ENCODE assay signal across 13 mouse cellular contexts in genomic region chr13:81801121-81801520, GRCm38 (mm10). TPM values are rescaled to one million over a fixed set of nuclear protein-coding genes. Genes with fewer than 3 reads are reported as not detected.
DNase-seq lines count a peak whose midpoint lies in the region; ATAC-seq and TF ChIP-seq lines count a peak whose summit lies in the region.
"Had no signal": no experiment of that assay in that cellular context is flagged by ENCODE, and none has a peak within 500 bp of the region (broad histone marks: within the 10 kb centered on the region; RNA-seq: fewer than 3 reads in every experiment).

No protein-coding gene starts in this region.

- H3K27ac ChIP-seq in forebrain, embryonic 14.5 days (ENCODE audit: low read depth, low read length): no peak overlapping the region
- no peak overlapping the region for H3K27ac ChIP-seq in forebrain, embryonic 16.5 days (ENCODE audit: low read length)
- no peak overlapping the region for H3K27ac ChIP-seq in liver, postnatal 0 days (ENCODE audit: low read depth)
- no peak overlapping the region for H3K27ac ChIP-seq in liver, embryonic 12.5 days
- H3K27ac ChIP-seq: limb, embryonic 10.5 days had no signal

- 0 out of 2 replicates have a peak, but pooled peaks have one; percentile 46 for ATAC-seq in forebrain, embryonic 14.5 days
- no peak for ATAC-seq in forebrain, embryonic 16.5 days
- ATAC-seq in liver, postnatal 0 days: no peak
- ATAC-seq in liver, embryonic 12.5 days: no peak
- ATAC-seq in megakaryocyte progenitor cell, adult 5-6 weeks (replicated peaks; ENCODE audit: poor library complexity): peak; percentile 88
- ATAC-seq: midbrain, embryonic 16.5 days had no signal

- TF ChIP-seq CTCF in liver, postnatal 0 days (IDR thresholded peaks at IDR 0.05; ENCODE audit: low read depth): peak; percentile 32

- no peaks in the 10 kb centered on the region for H3K9me3 ChIP-seq in forebrain, embryonic 14.5 days (replicated peaks; ENCODE audit: control insufficient read depth, low read length)
- H3K9me3 ChIP-seq in forebrain, embryonic 16.5 days (ENCODE audit: control insufficient read depth, low read length): no peaks in the 10 kb centered on the region
- no peaks in the 10 kb centered on the region for H3K9me3 ChIP-seq in liver, postnatal 0 days (ENCODE audit: low read length)
- H3K9me3 ChIP-seq in liver, embryonic 12.5 days (replicated peaks): no peaks in the 10 kb centered on the region
- H3K9me3 ChIP-seq: limb, embryonic 10.5 days had no signal

- no peaks in the 10 kb centered on the region for H3K4me1 ChIP-seq in forebrain, embryonic 14.5 days (ENCODE audit: control insufficient read depth, insufficient read depth, low read length)
- no peaks in the 10 kb centered on the region; the same call in 1 of the 2 replicates for H3K4me1 ChIP-seq in forebrain, embryonic 16.5 days (replicated peaks; ENCODE audit: control insufficient read depth, insufficient read depth, low read length)
- H3K4me1 ChIP-seq in liver, postnatal 0 days (ENCODE audit: insufficient read depth): no peaks in the 10 kb centered on the region
- no peaks in the 10 kb centered on the region for H3K4me1 ChIP-seq in liver, embryonic 12.5 days
- H3K4me1 ChIP-seq: limb, embryonic 10.5 days had no signal

- H3K27me3 ChIP-seq in forebrain, embryonic 14.5 days (replicated peaks; ENCODE audit: control insufficient read depth, insufficient read depth, low read length): no peaks in the 10 kb centered on the region
- H3K27me3 ChIP-seq in forebrain, embryonic 16.5 days (replicated peaks; ENCODE audit: control insufficient read depth, insufficient read depth, low read length): no peaks in the 10 kb centered on the region
- H3K27me3 ChIP-seq in liver, postnatal 0 days (ENCODE audit: insufficient read depth, low read length): no peaks in the 10 kb centered on the region
- no peaks in the 10 kb centered on the region for H3K27me3 ChIP-seq in liver, embryonic 12.5 days (replicated peaks)

- DNase-seq in forebrain, embryonic 14.5 days (ENCODE audit: low spot score): peak; percentile 58
- no peak for DNase-seq in liver, postnatal 0 days
- peak; percentile 17 for DNase-seq in Muller cell, postnatal 12 days (ENCODE audit: inconsistent ontology term)
- DNase-seq in right cerebral cortex, postnatal 36 days (ENCODE audit: low spot score in 2 of 2): no peak
- DNase-seq in layer of hippocampus, postnatal 36 days: no peak
- DNase-seq: gastrocnemius, postnatal 36 days; kidney, adult 18-20 months; right cerebral cortex, adult 18-20 months had no signal

- 32% methylated on average over 3 of the region's 3 CpGs for WGBS in forebrain, embryonic 14.5 days
- WGBS in forebrain, embryonic 16.5 days: 30% methylated on average over 3 of the region's 3 CpGs
- WGBS in liver, postnatal 0 days (ENCODE audit: insufficient replicate concordance): 32% methylated on average over 3 of the region's 3 CpGs
- WGBS in liver, embryonic 12.5 days (ENCODE audit: insufficient replicate concordance): 31% methylated on average over 3 of the region's 3 CpGs

- H3K9ac ChIP-seq in forebrain, embryonic 14.5 days (ENCODE audit: low read length): no peak overlapping the region
- no peak overlapping the region for H3K9ac ChIP-seq in forebrain, embryonic 16.5 days (replicated peaks; ENCODE audit: low read depth, low read length)
- H3K9ac ChIP-seq in liver, postnatal 0 days (replicated peaks): no peak overlapping the region
- no peak overlapping the region for H3K9ac ChIP-seq in liver, embryonic 12.5 days

- H3K4me3 ChIP-seq in forebrain, embryonic 14.5 days (ENCODE audit: low read depth, low read length): no peak overlapping the region
- no peak overlapping the region for H3K4me3 ChIP-seq in forebrain, embryonic 16.5 days (replicated peaks; ENCODE audit: low read length)
- H3K4me3 ChIP-seq in liver, postnatal 0 days (ENCODE audit: low read depth, low read length): no peak overlapping the region
- H3K4me3 ChIP-seq in liver, embryonic 12.5 days: no peak overlapping the region
- H3K4me3 ChIP-seq: limb, embryonic 10.5 days had no signal

- no peaks in the 10 kb centered on the region for H3K36me3 ChIP-seq in forebrain, embryonic 14.5 days (ENCODE audit: control insufficient read depth, insufficient read depth, low read length)
- no peaks in the 10 kb centered on the region for H3K36me3 ChIP-seq in forebrain, embryonic 16.5 days (ENCODE audit: control insufficient read depth, insufficient read depth)
- H3K36me3 ChIP-seq in liver, postnatal 0 days (replicated peaks; ENCODE audit: insufficient read depth, low read length): peaks cover 4% of the 10 kb centered on the region; the same call in 1 of the 2 replicates
- H3K36me3 ChIP-seq in liver, embryonic 12.5 days: peaks cover 9% of the 10 kb centered on the region; the same call in 1 of the 2 replicates

- TF ChIP-seq EP300 in liver, postnatal 0 days (IDR thresholded peaks at IDR 0.05; ENCODE audit: low read depth): no peak

- no peak overlapping the region for H3K4me2 ChIP-seq in forebrain, embryonic 14.5 days (ENCODE audit: low read length)
- no peak overlapping the region for H3K4me2 ChIP-seq in forebrain, embryonic 16.5 days (ENCODE audit: low read length)
- H3K4me2 ChIP-seq in liver, postnatal 0 days (ENCODE audit: low read depth, low read length): no peak overlapping the region
- no peak overlapping the region for H3K4me2 ChIP-seq in liver, embryonic 12.5 days

RNA-seq across cellular contexts. Expression of gene Cetn3, which starts 18.2 kb away (rescaled TPM):
- polyA plus RNA-seq in forebrain, embryonic 14.5 days (2014; fragmentation: Nextera tagmentation; extraction: Ambion mirVana): 301 and 315 TPM in 2 replicates
- 285 and 300 TPM in 2 replicates for polyA plus RNA-seq in forebrain, embryonic 16.5 days (2015; fragmentation: Nextera tagmentation; extraction: Ambion mirVana)
- 86.1 and 101 TPM in 2 replicates for polyA plus RNA-seq in liver, postnatal 0 days (2015; fragmentation: Nextera tagmentation; extraction: Ambion mirVana)
- polyA plus RNA-seq in liver, embryonic 12.5 days (2016; fragmentation: Nextera tagmentation; extraction: Ambion mirVana): 156 and 159 TPM in 2 replicates
- total RNA-seq in megakaryocyte progenitor cell, adult 5-6 weeks (2015): 207 and 221 TPM in 2 replicates
- total RNA-seq in megakaryocyte progenitor cell, adult 5-6 weeks (2017): 388 and 505 TPM in 2 replicates
- 100 to 1,000 TPM; 103 to 104 TPM for total RNA-seq in layer of hippocampus, postnatal 36 days (2021)

Comparison
In these comparisons a context has a peak if more than half of its experiments do, and no peak if none do; other contexts are left out.
1. ATAC-seq: peak in forebrain, embryonic 14.5 days (single experiment) and megakaryocyte progenitor cell, adult 5-6 weeks (single experiment); none in forebrain, embryonic 16.5 days (single experiment), liver, postnatal 0 days (single experiment) and liver, embryonic 12.5 days (single experiment).
2. DNase-seq: peak in forebrain, embryonic 14.5 days (single experiment) and Muller cell, postnatal 12 days (single experiment); none in liver, postnatal 0 days (single experiment), right cerebral cortex, postnatal 36 days (0 of 2) and layer of hippocampus, postnatal 36 days (0 of 2).